Mouse (Mus musculus) lung, postnatal 0 days (tissue): ENCODE measurements at regions not wholly inside any gene's neighbourhood (a gene's known extent, or its start where the extent isn't known, plus 50 kb on each side); places are given as distances from the start of the nearest gene placed in this dataset.

Experiments used
- CTCF ChIP-seq: IDR thresholded peaks from 2 replicates; pipeline ENCODE4 v1.5.1; 2016; ENCODE audit warnings: antibody characterized with exemption, mild to moderate bottlenecking
- EP300 ChIP-seq: IDR thresholded peaks from 2 replicates; pipeline ENCODE4 v1.6.1; 2016; ENCODE audit warnings: antibody characterized with exemption, mild to moderate bottlenecking, control low read depth

GRCm38 (mm10) chr11:114579986-114580385 lies 88.3 kb upstream of the Rpl38 start:
- no peak for TF ChIP-seq EP300
- no peak for TF ChIP-seq CTCF
